Mouse (Mus musculus) midbrain, embryonic 11.5 days (tissue): ENCODE results near the gene Urad. TPM values are rescaled to one million over a fixed set of nuclear protein-coding genes. Genes with fewer than 3 reads are reported as not detected.

Source experiments
- ATAC-seq: fragments of 200-750 bp; cut with Nextera tagmentation; 2 replicates; pipeline ENCODE4 v1.8.0; 2017; ENCODE audit warnings: moderate TSS enrichment, moderate library complexity; ENCODE audit not compliant: low FRiP score
- DNase-seq: peaks from one replicate; pipeline ENCODE4 v3.0.0; 2015; ENCODE audit warnings: low spot score; ENCODE audit errors: missing footprints
- H3K27ac ChIP-seq: fragments of 300-500 bp; sonication (generic); 2 replicates; pipeline ENCODE4 v1.5.1; 2014; ENCODE audit warnings: low read depth, low read length
- H3K27me3 ChIP-seq: fragments of 300-500 bp; sonication (generic); 2 replicates; pipeline ENCODE4 v1.6.1; 2014; ENCODE audit warnings: mild to moderate bottlenecking, low read length, moderate library complexity, mixed read lengths; ENCODE audit not compliant: control insufficient read depth, insufficient read depth
- H3K36me3 ChIP-seq: fragments of 300-500 bp; sonication (generic); 2 replicates; pipeline ENCODE4 v1.6.1; 2014; ENCODE audit warnings: mild to moderate bottlenecking, low read length, moderate library complexity, mixed read lengths; ENCODE audit not compliant: control insufficient read depth, insufficient read depth
- H3K4me1 ChIP-seq: fragments of 300-500 bp; sonication (generic); 2 replicates; pipeline ENCODE4 v1.6.1; 2014; ENCODE audit warnings: low read length; ENCODE audit not compliant: control insufficient read depth, insufficient read depth
- H3K4me2 ChIP-seq: fragments of 300-500 bp; sonication (generic); 2 replicates; pipeline ENCODE4 v1.6.1; 2014; ENCODE audit warnings: mild to moderate bottlenecking, moderate library complexity
- H3K4me3 ChIP-seq: fragments of 300-500 bp; sonication (generic); 2 replicates; pipeline ENCODE4 v1.5.1; 2014; ENCODE audit warnings: low read depth, low read length
- H3K9ac ChIP-seq: fragments of 300-500 bp; sonication (generic); 2 replicates; pipeline ENCODE4 v1.6.1; 2014; ENCODE audit warnings: low read length
- H3K9me3 ChIP-seq: fragments of 300-500 bp; sonication (generic); 2 replicates; pipeline ENCODE4 v1.6.1; 2016; ENCODE audit warnings: low read length; ENCODE audit not compliant: control insufficient read depth
- WGBS: fragments of 180-500 bp; shearing (Covaris S2); extraction: QIAGEN DNeasy Blood & Tissue Kit; methylation state at CpG from one replicate; pipeline ENCODE4 v1.1.7; 2014; 5-methylcytosine and 5-hydroxymethylcytosine counted together
- polyA plus RNA-seq: library from polyadenylated mRNA; unstranded; fragments of >200 nt; fragmentation: Nextera tagmentation; extraction: Ambion mirVana; gene quantifications from 2 replicates; pipeline ENCODE4 v1.2.1, GENCODE M21; 2014

Gene Urad
- polyA plus RNA-seq, 1 experiment from 2014 or later = not detected

DNA sequence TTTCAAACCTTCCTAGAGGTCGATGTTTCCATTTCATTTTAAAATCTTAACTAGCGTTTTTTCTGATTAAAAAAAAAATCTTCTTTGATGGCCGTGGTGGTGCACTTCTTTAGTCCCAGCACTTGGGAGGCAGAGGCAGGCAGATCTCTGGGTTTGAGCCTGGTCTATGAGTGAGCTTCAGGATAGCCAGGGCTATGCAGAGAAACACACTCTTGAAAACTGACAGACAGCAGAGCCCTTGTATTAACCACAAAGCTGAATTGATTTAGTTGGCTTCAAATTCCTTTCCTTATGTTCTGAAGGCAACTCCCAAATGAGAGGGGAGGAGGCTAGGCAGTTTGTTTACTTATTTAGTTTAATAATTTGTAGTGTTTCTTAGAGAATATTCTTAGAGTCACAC lies 46.5 kb downstream of the Urad start:
- WGBS = 18% methylated on average over 3 of the region's 3 CpGs
- Histone ChIP-seq H3K27me3 (peaks cover 96% of the 10 kb centered on the region), H3K27ac (no peak overlapping the region), H3K4me3 (no peak overlapping the region), H3K36me3 (no peaks in the 10 kb centered on the region), H3K4me1 (no peaks in the 10 kb centered on the region), H3K9me3 (peaks cover 2% of the 10 kb centered on the region; the same call in 1 of the 2 replicates), H3K9ac (no peak overlapping the region), H3K4me2 (no peak overlapping the region)
- DNase-seq (peak; percentile 91), ATAC-seq (no peak)

DNA sequence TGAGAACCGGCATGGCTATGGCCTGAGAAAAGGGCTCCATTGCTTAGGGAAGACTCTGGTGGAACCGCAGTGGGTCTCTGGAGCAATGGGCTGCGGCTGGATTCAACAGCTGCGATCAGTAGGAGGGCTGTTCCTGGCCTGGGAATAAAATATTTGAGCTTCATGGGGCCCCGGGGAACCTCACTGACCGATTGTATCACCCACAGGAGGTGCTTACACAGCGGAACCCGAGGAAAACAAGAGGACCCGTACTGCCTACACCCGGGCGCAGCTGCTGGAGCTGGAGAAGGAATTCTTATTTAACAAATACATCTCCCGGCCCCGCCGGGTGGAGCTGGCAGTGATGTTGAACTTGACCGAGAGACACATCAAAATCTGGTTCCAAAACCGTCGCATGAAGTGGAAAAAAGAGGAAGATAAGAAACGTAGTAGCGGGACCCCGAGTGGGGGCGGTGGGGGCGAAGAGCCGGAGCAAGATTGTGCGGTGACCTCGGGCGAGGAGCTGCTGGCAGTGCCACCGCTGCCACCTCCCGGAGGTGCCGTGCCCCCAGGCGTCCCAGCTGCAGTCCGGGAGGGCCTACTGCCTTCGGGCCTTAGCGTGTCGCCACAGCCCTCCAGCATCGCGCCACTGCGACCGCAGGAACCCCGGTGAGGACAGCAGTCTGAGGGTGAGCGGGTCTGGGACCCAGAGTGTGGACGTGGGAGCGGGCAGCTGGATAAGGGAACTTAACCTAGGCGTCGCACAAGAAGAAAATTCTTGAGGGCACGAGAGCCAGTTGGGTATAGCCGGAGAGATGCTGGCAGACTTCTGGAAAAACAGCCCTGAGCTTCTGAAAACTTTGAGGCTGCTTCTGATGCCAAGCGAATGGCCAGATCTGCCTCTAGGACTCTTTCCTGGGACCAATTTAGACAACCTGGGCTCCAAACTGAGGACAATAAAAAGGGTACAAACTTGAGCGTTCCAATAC lies 47.8 kb downstream of the Urad start:
- Histone ChIP-seq H3K9ac (no peak overlapping the region), H3K9me3 (peaks cover 2% of the 10 kb centered on the region; the same call in 1 of the 2 replicates), H3K4me3 (no peak overlapping the region), H3K27ac (no peak overlapping the region), H3K4me2 (no peak overlapping the region), H3K27me3 (peaks cover 97% of the 10 kb centered on the region), H3K4me1 (no peaks in the 10 kb centered on the region), H3K36me3 (no peaks in the 10 kb centered on the region)
- under 1% methylated on average over 48 of the region's 48 CpGs for WGBS
- ATAC-seq = 0 out of 2 replicates have a peak, but pooled peaks have one; percentile 11
- peak; percentile 95 for DNase-seq

DNA sequence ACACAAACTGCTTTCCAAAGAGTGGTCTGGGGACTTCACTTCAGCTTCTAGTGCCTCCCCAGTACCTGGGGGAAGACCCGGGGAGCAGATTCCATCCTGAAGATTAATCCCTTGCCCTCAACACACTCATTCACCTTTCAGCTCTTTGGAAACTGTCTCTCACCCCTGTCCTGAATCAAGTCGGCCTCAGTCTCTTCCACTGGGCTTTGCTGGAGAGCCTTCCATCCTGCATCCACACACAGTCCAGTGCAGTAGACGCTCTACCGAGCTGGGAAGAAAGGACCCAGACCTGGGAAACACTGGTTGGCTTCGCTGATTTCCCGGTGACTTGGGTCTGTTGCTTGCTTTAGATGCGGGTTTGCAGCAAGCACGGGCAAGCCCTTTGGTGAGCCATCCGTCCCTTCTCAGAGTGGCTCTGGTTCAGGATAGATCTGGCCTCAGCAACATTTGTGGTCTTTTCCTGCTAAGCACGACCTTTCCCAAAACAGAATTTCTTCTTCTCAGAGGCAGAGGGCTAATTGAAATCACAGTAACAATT lies 49.4 kb downstream of the Urad start:
- Histone ChIP-seq H3K9ac (no peak overlapping the region), H3K36me3 (no peaks in the 10 kb centered on the region), H3K9me3 (peaks cover 2% of the 10 kb centered on the region; the same call in 1 of the 2 replicates), H3K4me3 (no peak overlapping the region), H3K27ac (no peak overlapping the region), H3K27me3 (peaks cover 97% of the 10 kb centered on the region), H3K4me2 (no peak overlapping the region), H3K4me1 (no peaks in the 10 kb centered on the region)
- WGBS = 3% methylated on average over 10 of the region's 10 CpGs
- ATAC-seq = no peak
- peak; percentile 96 for DNase-seq

DNA sequence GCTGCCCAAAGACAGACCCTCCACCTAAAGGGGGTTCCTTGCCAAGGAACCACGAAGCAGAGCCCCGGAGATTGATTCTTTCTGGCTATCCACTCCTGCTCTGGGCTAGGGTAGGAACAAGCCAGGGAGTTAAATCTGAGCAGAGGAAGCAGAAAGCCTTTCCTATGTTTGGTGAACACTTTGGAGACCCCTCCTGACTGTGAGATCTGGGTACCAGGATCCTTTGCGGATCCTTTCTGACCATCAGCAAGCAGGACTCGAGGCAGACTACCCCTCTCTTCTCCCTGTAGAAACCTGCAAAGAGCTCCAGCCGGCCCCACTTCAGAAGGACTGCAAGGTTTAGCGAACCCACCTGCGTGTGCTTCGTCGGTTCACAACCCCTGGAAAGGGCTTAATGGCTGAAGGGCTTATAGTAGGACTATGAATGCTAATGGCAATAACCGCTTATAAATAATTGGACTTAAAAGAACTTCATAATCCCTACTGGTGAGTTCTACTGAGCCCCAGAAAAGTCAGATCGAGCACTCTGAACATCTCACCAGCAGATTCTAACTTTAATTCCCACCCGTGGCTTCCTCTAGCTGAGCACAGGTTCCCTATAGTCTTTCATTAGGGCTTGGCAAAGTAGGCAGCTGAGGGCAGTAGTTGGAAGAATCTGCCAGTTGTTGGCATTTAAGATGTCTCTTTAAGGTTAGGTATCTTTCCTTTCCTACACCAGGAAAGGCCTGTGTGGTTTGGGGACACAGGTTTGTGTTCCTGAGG lies 50.0 kb downstream of the Urad start:
- Histone ChIP-seq H3K4me3 (no peak overlapping the region), H3K9me3 (peaks cover 2% of the 10 kb centered on the region; the same call in 1 of the 2 replicates), H3K27ac (no peak overlapping the region), H3K4me2 (no peak overlapping the region), H3K4me1 (no peaks in the 10 kb centered on the region), H3K27me3 (peaks cover 96% of the 10 kb centered on the region), H3K9ac (no peak overlapping the region), H3K36me3 (no peaks in the 10 kb centered on the region)
- peak; percentile 95 for DNase-seq
- no peak for ATAC-seq
- WGBS = 2% methylated on average over 12 of the region's 12 CpGs

DNA sequence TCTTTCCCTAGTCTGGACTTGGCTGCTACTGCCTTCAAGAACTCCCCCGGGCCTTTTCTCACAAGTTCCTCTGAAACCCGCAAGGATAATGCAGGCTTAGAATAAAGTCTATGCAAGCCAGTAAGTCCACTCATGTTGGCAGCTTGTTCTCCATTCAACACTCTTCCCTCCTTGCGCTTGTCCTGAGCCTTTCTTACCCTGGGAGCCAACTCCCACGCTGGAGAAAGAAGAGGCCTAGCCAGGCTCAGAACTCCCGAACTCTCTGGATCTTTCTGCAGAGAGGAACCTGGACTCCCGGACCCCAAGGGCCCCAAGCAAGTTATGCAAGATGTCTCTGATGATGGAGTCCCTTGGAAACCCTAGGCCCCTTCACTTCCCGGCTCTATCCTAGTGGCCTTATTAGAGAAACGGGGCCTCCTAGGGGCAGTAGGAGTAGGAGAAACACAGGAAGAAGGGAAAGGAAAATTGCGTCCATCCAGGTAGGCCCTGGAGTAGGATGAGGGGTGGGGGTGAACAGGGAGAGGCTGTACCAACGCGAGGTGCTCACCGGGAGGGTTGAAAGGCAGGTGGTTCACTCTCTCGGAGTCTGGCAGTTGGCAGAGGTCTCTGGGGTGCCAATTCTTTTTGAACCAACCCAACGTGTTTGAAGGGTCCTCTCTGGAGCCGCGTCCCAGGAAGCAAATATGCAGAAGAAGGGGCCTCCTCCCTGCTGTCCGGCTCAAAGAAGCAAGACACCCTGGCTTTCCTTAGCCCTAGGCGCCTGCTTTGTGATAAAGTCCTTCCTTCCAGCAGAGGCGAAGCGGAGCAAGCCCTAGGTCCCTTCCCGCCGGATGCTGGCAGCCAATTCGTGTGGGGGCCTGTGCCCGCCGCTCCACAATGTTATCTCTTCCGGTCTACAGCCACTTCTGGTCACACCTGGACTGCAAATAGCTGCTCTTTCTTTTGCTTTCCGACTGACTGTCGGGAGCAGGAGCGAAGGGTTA lies 51.3 kb downstream of the Urad start:
- ATAC-seq (no peak), DNase-seq (peak; percentile 93)
- H3K27ac ChIP-seq = no peak overlapping the region
- WGBS = under 1% methylated on average over 29 of the region's 29 CpGs
- H3K4me1 ChIP-seq = no peaks in the 10 kb centered on the region
- H3K4me2 ChIP-seq = no peak overlapping the region
- peaks cover 2% of the 10 kb centered on the region; the same call in 1 of the 2 replicates for H3K9me3 ChIP-seq
- no peak overlapping the region for H3K9ac ChIP-seq
- H3K27me3 ChIP-seq = peaks cover 96% of the 10 kb centered on the region
- no peak overlapping the region for H3K4me3 ChIP-seq
- H3K36me3 ChIP-seq = no peaks in the 10 kb centered on the region

DNA sequence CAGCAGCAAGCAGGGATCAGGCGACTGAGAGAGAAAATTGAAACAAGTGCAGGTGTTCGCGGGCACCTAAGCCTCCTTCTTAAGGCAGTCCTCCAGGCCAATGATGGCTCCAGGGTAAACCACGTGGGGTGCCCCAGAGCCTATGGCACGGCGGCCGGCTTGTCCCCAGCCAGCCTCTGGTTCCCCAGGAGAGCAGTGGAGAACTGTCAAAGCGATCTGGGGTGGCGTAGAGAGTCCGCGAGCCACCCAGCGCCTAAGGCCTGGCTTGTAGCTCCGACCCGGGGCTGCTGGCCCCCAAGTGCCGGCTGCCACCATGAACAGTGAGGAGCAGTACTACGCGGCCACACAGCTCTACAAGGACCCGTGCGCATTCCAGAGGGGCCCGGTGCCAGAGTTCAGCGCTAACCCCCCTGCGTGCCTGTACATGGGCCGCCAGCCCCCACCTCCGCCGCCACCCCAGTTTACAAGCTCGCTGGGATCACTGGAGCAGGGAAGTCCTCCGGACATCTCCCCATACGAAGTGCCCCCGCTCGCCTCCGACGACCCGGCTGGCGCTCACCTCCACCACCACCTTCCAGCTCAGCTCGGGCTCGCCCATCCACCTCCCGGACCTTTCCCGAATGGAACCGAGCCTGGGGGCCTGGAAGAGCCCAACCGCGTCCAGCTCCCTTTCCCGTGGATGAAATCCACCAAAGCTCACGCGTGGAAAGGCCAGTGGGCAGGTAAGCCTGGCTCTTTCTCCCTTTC lies 52.1 kb downstream of the Urad start, which contains the start of gene Pdx1:
Pdx1 (plus strand) TSS at position 34 of the 747 bp plus-strand sequence.
- DNase-seq = peak; percentile 95
- no peak within 1 kb of the TSS for H3K4me3 ChIP-seq
- no peak within 1 kb of the TSS for H3K27ac ChIP-seq
- no peaks in the 10 kb centered on the region for H3K36me3 ChIP-seq
- no peaks in the 10 kb centered on the region for H3K9me3 ChIP-seq
- no peak within 1 kb of the TSS for H3K9ac ChIP-seq
- H3K4me1 ChIP-seq = no peaks in the 10 kb centered on the region
- WGBS = under 1% methylated on average over 44 of the region's 44 CpGs
- H3K27me3 ChIP-seq = peaks cover 95% of the 10 kb centered on the region
- ATAC-seq = peak; percentile 42; the same call in 1 of the 2 replicates
- no peak within 1 kb of the TSS for H3K4me2 ChIP-seq

DNA sequence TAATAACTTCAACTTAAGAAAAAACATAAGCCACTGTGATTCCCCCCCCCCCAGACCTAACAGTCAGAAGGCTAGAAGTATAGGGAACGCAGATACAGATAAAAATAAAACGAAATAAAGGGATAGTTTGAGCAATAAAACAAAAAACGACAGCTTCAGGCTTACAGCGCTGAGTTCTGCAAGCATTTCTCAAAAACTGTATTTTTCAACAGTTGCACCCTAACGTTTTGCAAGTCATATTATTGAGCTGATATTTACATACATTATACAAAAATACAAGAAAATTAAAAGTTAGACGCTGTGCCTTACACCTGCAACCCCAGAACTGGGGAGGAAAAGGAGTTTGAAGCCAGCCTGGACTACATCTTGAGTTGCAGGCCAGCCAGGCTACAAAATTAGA lies 52.9 kb downstream of the Urad start:
- peak; percentile 91 for DNase-seq

More for the DNA sequence above, 52.9 kb downstream of the Urad start:
- H3K4me3 ChIP-seq = no peak overlapping the region
- H3K27ac ChIP-seq = no peak overlapping the region
- H3K27me3 ChIP-seq = peaks cover 88% of the 10 kb centered on the region
- no peak overlapping the region for H3K4me2 ChIP-seq
- no peak overlapping the region for H3K9ac ChIP-seq
- no peaks in the 10 kb centered on the region for H3K9me3 ChIP-seq
- no peaks in the 10 kb centered on the region for H3K36me3 ChIP-seq
- 5% methylated on average over 6 of the region's 6 CpGs for WGBS
- no peak for ATAC-seq
- no peaks in the 10 kb centered on the region for H3K4me1 ChIP-seq
